Mouse (Mus musculus): ENCODE measurements around the gene Gm10721. TPM values are rescaled to one million over a fixed set of nuclear protein-coding genes. Genes with fewer than 3 reads are reported as not detected.
"Not testable (repeated sequence)": the region's sequence is repeated elsewhere in the genome, so short reads cannot be mapped to it uniquely, and the experiment has no call there.

The Gm10721 gene
- polyA plus RNA-seq (2012; rRNA removed): 0.14 and 0.57 TPM in 2 replicates

DNA sequence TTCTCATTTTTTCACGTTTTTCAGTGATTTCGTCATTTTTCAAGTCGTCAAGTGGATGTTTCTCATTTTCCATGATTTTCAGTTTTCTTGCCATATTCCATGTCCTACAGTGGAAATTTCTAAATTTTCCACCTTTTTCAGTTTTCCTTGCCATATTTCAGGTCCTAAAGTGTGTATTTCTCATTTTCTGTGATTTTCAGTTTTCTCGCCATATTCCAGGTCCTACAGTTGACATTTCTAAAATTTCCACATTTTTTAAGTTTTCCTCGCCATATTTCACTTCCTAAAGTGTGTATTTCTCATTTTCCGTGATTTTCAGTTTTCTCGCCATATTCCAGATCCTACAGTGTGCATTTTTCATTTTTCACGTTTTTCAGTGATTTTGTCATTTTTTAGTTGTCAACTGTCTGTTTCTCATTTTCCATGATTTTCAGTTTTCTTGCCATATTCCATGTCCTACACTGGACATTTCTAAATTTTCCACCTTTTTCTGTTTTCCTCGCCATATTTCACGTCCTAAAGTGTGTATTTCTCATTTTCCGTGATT, at the start of gene Gm10721:
Gene Gm10721 (plus strand): TSS at position 408 of the 547 bp plus-strand sequence.
- not testable (repeated sequence) for DNase-seq (ENCODE audit: low read depth)

DNA sequence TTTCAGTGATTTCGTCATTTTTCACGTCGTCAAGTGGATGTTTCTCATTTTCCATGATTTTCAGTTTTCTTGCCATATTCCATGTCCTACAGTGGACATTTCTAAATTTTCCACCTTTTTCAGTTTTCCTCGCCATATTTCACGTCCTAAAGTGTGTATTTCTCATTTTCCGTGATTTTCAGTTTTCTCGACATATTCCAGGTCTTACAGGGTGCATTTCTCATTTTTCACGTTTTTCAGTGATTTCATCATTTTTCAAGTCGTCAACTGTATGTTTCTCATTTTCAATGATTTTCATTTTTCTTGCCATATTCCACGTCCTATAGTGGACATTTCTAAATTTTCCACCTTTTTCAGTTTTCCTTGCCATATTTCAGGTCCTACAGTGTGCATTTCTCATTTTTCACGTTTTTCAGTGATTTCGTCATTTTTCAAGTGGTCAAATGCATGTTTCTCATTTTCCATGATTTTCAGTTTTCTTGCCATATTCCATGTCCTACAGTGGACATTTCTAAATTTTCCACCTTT, 12.4 kb upstream of the Gm10721 start, which contains the start of gene Gm10722:
Gene Gm10722 (plus strand): TSS at position 478 of the 528 bp plus-strand sequence.
- DNase-seq (ENCODE audit: low read depth): peak; percentile 52

DNA sequence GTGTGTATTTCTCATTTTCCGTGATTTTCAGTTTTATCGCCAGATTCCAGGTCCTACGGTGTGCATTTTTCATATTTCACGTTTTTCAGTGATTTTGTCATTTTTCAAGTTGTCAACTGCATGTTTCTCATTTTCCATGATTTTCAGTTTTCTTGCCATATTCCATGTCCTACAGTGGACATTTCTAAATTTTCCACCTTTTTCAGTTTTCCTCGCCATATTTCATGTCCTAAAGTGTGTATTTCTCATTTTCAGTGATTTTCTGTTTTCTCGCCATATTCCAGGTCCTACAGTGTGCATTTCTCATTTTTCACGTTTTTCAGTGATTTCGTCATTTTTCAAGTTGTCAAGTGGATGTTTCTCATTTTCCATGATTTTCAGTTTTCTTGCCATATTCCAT, 11.9 kb upstream of the Gm10721 start:
- not testable (repeated sequence) for DNase-seq (ENCODE audit: low read depth)

DNA sequence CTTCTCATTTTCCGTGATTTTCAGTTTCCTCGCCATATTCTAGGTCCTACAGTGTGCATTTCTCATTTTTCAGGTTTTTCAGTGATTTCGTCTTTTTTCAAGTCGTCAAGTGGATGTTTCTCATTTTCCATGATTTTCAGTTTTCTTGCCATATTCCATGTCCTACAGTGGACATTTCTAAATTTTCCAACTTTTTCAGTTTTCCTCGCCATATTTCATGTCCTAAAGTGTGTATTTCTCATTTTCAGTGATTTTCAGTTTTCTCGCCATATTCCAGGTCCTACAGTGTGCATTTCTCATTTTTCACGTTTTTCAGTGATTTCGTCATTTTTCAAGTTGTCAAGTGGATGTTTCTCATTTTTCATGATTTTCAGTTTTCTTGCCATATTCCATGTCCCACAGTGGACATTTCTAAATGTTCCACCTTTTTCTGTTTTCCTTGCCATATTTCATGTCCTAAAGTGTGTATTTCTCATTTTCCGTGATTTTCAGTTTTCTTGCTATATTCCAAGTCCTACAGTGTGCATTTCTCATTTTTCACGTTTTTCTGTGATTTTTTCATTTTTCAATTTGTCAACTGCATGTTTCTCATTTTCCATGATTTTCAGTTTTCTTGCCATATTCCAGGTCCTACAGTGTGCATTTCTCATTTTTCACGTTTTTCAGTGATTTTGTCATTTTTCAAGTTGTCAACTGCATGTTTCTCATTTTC, 10.8 kb upstream of the Gm10721 start:
- peak; percentile 30 for DNase-seq (ENCODE audit: low read depth)

DNA sequence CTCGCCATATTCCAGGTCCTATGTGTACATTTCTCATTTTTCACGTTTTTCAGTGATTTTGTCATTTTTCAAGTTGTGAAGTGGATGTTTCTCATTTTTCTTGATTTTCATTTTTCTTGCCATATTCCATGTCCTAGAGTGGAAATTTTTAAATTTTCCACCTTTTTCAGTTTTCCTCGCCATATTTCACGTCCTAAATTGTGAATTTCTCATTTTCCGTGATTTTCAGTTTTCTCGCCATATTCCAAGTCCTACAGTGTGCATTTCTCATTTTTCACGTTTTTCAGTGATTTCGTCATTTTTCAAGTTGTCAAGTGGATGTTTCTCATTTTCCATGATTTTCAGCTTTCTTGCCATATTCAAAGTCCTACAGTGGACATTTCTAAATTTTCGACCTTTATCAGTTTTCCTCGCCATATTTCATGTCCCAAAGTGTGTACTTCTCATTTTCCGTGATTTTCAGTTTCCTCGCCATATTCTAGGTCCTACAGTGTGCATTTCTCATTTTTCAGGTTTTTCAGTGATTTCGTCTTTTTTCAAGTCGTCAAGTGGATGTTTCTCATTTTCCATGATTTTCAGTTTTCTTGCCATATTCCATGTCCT, 10.0 kb upstream of the Gm10721 start, which contains the start of gene Gm11168:
Gene Gm11168 (plus strand): TSS at position 553 of the 603 bp plus-strand sequence.
- not testable (repeated sequence) for DNase-seq (ENCODE audit: low read depth)

DNA sequence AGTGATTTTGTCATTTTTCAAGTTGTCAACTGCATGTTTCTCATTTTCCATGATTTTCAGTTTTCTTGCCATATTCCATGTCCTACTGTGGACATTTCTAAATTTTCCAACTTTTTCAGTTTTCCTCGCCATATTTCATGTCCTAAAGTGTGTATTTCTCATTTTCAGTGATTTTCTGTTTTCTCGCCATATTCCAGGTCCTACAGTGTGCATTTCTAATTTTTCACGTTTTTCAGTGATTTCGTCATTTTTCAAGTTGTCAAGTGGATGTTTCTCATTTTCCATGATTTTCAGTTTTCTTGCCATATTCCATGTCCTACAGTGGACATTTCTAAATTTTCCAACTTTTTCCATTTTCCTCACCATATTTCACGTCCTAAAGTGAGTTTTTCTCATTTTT, 6.8 kb upstream of the Gm10721 start:
- not testable (repeated sequence) for DNase-seq (ENCODE audit: low read depth)

DNA sequence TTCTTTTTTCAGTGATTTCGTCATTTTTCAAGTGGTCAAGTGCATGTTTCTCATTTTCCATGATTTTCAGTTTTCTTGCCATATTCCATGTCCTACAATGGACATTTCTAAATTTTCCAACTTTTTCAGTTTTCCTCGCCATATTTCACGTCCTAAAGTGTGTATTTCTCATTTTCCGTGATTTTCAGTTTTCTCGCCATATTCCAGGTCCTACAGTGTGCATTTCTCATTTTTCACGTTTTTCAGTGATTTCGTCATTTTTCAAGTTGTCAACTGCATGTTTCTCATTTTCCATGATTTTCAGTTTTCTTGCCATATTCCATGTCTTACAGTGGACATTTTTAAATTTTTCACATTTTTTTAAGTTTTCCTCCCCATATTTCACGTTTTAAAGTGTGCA, 6.3 kb upstream of the Gm10721 start:
- not testable (repeated sequence) for DNase-seq (ENCODE audit: low read depth)

DNA sequence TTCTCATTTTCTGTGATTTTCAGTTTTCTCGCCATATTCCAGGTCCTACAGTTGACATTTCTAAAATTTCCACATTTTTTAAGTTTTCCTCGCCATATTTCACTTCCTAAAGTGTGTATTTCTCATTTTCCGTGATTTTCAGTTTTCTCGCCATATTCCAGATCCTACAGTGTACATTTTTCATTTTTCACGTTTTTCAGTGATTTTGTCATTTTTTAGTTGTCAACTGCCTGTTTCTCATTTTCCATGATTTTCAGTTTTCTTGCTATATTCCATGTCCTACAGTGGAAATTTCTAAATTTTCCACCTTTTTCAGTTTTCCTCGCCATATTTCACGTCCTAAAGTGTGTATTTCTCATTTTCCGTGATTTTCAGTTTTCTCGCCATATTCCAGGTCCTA, 5.7 kb upstream of the Gm10721 start:
- DNase-seq (ENCODE audit: low read depth): peak; percentile 16

DNA sequence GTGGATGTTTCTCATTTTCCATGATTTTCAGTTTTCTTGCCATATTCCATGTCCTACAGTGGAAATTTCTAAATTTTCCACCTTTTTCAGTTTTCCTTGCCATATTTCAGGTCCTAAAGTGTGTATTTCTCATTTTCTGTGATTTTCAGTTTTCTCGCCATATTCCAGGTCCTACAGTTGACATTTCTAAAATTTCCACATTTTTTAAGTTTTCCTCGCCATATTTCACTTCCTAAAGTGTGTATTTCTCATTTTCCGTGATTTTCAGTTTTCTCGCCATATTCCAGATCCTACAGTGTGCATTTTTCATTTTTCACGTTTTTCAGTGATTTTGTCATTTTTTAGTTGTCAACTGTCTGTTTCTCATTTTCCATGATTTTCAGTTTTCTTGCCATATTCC, 3.6 kb upstream of the Gm10721 start:
- DNase-seq (ENCODE audit: low read depth): not testable (repeated sequence)

DNA sequence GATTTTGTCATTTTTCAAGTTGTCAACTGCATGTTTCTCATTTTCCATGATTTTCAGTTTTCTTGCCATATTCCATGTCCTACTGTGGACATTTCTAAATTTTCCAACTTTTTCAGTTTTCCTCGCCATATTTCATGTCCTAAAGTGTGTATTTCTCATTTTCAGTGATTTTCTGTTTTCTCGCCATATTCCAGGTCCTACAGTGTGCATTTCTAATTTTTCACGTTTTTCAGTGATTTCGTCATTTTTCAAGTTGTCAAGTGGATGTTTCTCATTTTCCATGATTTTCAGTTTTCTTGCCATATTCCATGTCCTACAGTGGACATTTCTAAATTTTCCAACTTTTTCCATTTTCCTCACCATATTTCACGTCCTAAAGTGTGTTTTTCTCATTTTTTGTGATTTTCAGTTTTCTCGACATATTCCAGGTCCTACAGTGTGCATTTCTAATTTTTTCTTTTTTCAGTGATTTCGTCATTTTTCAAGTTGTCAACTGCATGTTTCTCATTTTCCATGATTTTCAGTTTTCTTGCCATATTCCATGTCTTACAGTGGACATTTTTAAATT, 802 bp upstream of the Gm10721 start:
- not testable (repeated sequence) for DNase-seq (ENCODE audit: low read depth)

DNA sequence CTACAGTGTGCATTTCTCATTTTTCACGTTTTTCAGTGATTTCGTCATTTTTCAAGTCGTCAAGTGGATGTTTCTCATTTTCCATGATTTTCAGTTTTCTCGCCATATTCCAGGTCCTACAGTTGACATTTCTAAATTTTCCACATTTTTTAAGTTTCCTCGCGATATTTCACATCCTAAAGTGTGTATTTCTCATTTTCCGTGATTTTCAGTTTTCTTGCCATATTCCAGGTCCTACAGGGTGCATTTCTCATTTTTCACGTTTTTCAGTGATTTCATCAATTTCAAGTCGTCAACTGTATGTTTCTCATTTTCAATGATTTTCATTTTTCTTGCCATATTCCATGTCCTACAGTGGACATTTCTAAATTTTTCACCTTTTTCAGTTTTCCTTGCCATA, 2.4 kb downstream of the Gm10721 start, which contains the start of gene Gm10720:
Gene Gm10720 (plus strand): TSS at position 301 of the 400 bp plus-strand sequence.
- not testable (repeated sequence) for DNase-seq (ENCODE audit: low read depth)

DNA sequence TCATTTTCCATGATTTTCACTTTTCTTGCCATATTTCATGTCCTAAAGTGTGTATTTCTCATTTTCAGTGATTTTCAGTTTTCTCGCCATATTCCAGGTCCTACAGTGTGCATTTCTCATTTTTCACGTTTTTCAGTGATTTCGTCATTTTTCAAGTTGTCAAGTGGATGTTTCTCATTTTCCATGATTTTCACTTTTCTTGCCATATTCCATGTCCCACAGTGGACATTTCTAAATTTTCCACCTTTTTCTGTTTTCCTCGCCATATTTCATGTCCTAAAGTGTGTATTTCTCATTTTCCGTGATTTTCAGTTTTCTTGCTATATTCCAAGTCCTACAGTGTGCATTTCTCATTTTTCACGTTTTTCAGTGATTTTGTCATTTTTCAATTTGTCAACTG, 3.0 kb downstream of the Gm10721 start:
- DNase-seq (ENCODE audit: low read depth): not testable (repeated sequence)

DNA sequence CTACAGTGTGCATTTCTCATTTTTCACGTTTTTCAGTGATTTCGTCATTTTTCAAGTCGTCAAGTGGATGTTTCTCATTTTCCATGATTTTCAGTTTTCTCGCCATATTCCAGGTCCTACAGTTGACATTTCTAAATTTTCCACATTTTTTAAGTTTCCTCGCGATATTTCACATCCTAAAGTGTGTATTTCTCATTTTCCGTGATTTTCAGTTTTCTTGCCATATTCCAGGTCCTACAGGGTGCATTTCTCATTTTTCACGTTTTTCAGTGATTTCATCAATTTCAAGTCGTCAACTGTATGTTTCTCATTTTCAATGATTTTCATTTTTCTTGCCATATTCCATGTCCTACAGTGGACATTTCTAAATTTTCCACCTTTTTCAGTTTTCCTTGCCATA, 4.2 kb downstream of the Gm10721 start, which contains the start of gene Gm10719:
Gene Gm10719 (plus strand): TSS at position 301 of the 400 bp plus-strand sequence.
- not testable (repeated sequence) for DNase-seq (ENCODE audit: low read depth)

DNA sequence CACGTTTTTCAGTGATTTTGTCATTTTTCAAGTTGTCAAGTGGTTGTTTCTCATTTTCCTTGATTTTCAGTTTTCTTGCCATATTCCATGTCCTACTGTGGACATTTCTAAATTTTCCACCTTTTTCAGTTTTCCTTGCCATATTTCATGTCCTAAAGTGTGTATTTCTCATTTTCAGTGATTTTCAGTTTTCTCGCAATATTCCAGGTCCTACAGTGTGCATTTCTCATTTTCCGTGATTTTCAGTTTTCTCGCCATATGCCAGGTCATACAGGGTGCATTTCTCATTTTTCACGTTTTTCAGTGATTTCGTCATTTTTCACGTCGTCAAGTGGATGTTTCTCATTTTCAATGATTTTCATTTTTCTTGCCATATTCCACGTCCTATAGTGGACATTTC, 6.0 kb downstream of the Gm10721 start:
- not testable (repeated sequence) for DNase-seq (ENCODE audit: low read depth)

DNA sequence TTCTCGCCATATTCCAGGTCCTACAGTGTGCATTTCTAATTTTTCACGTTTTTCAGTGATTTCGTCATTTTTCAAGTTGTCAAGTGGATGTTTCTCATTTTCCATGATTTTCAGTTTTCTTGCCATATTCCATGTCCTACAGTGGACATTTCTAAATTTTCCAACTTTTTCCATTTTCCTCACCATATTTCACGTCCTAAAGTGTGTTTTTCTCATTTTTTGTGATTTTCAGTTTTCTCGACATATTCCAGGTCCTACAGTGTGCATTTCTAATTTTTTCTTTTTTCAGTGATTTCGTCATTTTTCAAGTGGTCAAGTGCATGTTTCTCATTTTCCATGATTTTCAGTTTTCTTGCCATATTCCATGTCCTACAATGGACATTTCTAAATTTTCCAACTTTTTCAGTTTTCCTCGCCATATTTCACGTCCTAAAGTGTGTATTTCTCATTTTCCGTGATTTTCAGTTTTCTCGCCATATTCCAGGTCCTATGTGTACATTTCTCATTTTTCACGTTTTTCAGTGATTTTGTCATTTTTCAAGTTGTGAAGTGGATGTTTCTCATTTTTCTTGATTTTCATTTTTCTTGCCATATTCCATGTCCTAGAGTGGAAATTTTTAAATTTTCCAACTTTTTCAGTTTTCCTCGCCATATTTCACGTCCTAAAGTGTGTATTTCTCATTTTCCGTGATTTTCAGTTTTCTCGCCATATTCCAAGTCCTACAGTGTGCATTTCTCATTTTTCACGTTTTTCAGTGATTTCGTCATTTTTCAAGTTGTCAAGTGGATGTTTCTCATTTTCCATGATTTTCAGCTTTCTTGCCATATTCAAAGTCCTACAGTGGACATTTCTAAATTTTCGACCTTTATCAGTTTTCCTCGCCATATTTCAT, 7.1 kb downstream of the Gm10721 start:
- not testable (repeated sequence) for DNase-seq (ENCODE audit: low read depth)

DNA sequence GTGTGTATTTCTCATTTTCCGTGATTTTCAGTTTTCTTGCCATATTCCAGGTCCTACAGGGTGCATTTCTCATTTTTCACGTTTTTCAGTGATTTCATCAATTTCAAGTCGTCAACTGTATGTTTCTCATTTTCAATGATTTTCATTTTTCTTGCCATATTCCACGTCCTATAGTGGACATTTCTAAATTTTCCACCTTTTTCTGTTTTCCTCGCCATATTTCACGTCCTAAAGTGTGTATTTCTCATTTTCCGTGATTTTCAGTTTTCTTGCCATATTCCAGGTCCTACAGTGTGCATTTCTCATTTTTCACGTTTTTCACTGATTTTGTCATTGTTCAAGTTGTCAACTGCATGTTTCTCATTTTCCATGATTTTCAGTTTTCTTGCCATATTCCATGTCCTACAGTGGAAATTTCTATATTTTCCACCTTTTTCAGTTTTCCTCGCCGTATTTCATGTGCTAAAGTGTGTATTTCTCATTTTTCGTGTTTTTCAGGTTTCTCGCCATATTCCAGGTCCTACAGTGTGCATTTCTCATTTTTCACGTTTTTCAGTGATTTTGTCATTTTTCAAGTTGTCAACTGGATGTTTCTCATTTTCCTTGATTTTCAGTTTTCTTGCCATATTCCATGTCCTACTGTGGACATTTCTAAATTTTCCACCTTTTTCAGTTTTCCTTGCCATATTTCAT, 9.5 kb downstream of the Gm10721 start:
- not testable (repeated sequence) for DNase-seq (ENCODE audit: low read depth)

DNA sequence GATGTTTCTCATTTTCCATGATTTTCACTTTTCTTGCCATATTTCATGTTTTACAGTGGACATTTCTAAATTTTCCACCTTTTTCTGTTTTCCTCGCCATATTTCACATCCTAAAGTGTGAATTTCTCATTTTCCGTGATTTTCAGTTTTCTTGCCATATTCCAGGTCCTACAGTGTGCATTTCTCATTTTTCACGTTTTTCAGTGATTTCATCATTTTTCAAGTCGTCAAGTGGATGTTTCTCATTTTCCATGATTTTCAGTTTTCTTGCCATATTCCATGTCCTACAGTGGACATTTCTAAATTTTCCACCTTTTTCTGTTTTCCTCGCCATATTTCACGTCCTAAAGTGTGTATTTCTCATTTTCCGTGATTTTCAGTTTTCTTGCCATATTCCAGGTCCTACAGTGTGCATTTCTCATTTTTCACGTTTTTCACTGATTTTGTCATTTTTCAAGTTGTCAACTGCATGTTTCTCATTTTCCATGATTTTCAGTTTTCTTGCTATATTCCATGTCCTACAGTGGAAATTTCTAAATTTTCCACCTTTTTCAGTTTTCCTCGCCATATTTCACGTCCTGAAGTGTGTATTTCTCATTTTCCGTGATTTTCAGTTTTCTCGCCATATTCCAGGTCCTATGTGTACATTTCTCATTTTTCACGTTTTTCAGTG, 10.5 kb downstream of the Gm10721 start, which contains the start of gene Gm10718:
Gene Gm10718 (plus strand): TSS at position 236 of the 673 bp plus-strand sequence.
- not testable (repeated sequence) for DNase-seq (ENCODE audit: low read depth)

DNA sequence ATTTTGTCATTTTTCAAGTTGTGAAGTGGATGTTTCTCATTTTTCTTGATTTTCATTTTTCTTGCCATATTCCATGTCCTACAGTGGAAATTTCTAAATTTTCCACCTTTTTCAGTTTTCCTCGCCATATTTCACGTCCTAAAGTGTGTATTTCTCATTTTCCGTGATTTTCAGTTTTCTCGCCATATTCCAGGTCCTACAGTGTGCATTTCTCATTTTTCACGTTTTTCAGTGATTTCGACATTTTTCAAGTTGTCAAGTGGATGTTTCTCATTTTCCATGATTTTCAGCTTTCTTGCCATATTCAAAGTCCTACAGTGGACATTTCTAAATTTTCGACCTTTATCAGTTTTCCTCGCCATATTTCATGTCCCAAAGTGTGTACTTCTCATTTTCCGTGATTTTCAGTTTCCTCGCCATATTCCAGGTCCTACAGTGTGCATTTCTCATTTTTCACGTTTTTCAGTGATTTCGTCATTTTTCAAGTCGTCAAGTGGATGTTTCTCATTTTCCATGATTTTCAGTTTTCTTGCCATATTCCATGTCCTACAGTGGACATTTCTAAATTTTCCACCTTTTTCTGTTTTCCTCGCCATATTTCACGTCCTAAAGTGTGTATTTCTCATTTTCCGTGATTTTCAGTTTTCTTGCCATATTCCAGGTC, 11.2 kb downstream of the Gm10721 start:
- not testable (repeated sequence) for DNase-seq (ENCODE audit: low read depth)
